Comparison of ENCODE assay signal across 8 mouse cellular contexts in genomic region chr6:6942813-6943212, GRCm38 (mm10). TPM values are rescaled to one million over a fixed set of nuclear protein-coding genes. Genes with fewer than 3 reads are reported as not detected.
DNase-seq lines count a peak whose midpoint lies in the region; ATAC-seq and TF ChIP-seq lines count a peak whose summit lies in the region.

No protein-coding gene starts in this region.

- no peaks in the 10 kb centered on the region for H3K4me1 ChIP-seq in thymus, adult 2 months (replicated peaks; ENCODE audit: control insufficient read depth, insufficient read depth, low read length)

- no peaks in the 10 kb centered on the region for H3K36me3 ChIP-seq in thymus, adult 2 months (ENCODE audit: control insufficient read depth, insufficient read depth, low read length)

- TF ChIP-seq CTCF in thymus, adult 2 months (IDR thresholded peaks at IDR 0.05; ENCODE audit: borderline replicate concordance, control insufficient read depth, extremely low read depth, insufficient read depth, low read length, poor library complexity) = no peak

- H3K27me3 ChIP-seq in thymus, adult 2 months (ENCODE audit: control insufficient read depth, insufficient read depth, low read length) = no peaks in the 10 kb centered on the region

- 65% methylated on average over 6 of the region's 6 CpGs for WGBS in thymus, adult 2 months

- ATAC-seq in inflammation-experienced regulatory T-cells, adult 6 months = no peak

- TF ChIP-seq POLR2A in thymus, adult 2 months (IDR thresholded peaks at IDR 0.05; ENCODE audit: control insufficient read depth, extremely low read depth, insufficient read depth, low read length, poor library complexity) = no peak

- DNase-seq in heart, postnatal 4 days = peak; percentile 45
- no peak for DNase-seq in heart, adult 8-10 months (ENCODE audit: low spot score)
- DNase-seq in thymus, adult 2 months = peak; percentile 18
- no peak for DNase-seq in thymus, adult 18-20 months
- peak; percentile 49 for DNase-seq in embryo, embryonic 11 days
- DNase-seq in lung, postnatal 10 days = peak; percentile 35
- no peak for DNase-seq in c-Kit-positive CD71-positive TER-119-positive erythroid progenitor cells, embryonic 14.5 days (ENCODE audit: low spot score)

- no peak overlapping the region for H3K4me3 ChIP-seq in thymus, adult 2 months (ENCODE audit: control insufficient read depth, insufficient read depth, low read length)

- no peak overlapping the region for H3K27ac ChIP-seq in thymus, adult 2 months (ENCODE audit: control insufficient read depth, insufficient read depth, low read length)

RNA-seq across cellular contexts. Expression of gene Sdhaf3, which starts 13.0 kb away (rescaled TPM):
- total RNA-seq in heart, postnatal 4 days (2021) = 1 to 10 TPM; 3.7 to 4.9 TPM
- 1 to 10 TPM; 4.1 to 5.3 (median 4.9) TPM for total RNA-seq in heart, adult 8-10 months (2022)
- polyA plus RNA-seq in thymus, adult 2 months (2012; rRNA removed) = 0.31 and 0.33 TPM in 2 replicates
- polyA plus RNA-seq in inflammation-experienced regulatory T-cells, adult 6 months (2017; shearing (Covaris generic)) = 1 to 10 TPM; 3.0 to 4.5 (median 3.3) TPM

Comparison
In these comparisons a context has a peak if more than half of its experiments do, and no peak if none do; other contexts are left out.
1. DNase-seq: peak in heart, postnatal 4 days (single experiment), thymus, adult 2 months (single experiment), embryo, embryonic 11 days (single experiment) and lung, postnatal 10 days (single experiment); none in heart, adult 8-10 months (single experiment), thymus, adult 18-20 months (0 of 2) and c-Kit-positive CD71-positive TER-119-positive erythroid progenitor cells, embryonic 14.5 days (single experiment).